10 mouse cellular contexts compared by ENCODE assay signal in the genomic region with DNA sequence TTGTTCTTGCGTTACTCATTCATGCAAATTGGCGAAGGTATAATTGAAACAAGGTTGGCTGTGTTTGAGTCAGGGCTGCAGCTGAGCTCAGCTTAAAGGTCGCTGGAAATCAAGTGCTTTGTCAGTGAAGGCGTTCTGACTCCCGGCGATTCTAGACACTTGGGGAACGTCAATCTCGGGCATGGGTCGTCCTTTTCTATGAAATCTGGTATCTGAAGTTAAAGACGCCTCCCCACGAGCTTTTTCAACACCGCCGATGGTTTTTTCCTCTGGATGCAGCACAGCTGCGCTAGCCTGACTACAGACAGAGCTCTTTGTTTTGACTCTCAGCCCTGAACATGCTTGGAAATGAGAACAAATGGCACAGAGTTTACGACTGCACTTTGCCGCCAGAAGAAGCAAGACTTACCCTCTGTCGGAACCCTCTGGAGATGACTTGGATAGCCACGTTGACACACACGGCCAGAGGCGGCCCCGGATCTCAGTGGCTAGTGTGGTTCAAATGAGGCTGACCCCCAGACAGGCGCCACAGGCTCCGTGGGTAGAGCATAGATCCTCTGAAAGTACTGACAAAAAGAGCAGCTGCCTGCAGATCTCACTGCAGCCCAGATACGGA. TPM values are rescaled to one million over a fixed set of nuclear protein-coding genes. Genes with fewer than 3 reads are reported as not detected.
DNase-seq lines count a peak whose midpoint lies in the region; ATAC-seq lines count a peak whose summit lies in the region.
"Had no signal": no experiment of that assay in that cellular context is flagged by ENCODE, and none has a peak within 500 bp of the region (broad histone marks: within the 10 kb centered on the region; RNA-seq: fewer than 3 reads in every experiment).

No protein-coding gene starts in this region.

- no peaks in the 10 kb centered on the region for H3K27me3 ChIP-seq in midbrain, embryonic 13.5 days
- no peaks in the 10 kb centered on the region for H3K27me3 ChIP-seq in midbrain, embryonic 10.5 days (ENCODE audit: low read depth, poor library complexity, severe bottlenecking)
- H3K27me3 ChIP-seq in neural tube, embryonic 13.5 days = no peaks in the 10 kb centered on the region

- H3K27ac ChIP-seq in midbrain, embryonic 13.5 days = peak overlapping the region; percentile 51
- no peak overlapping the region for H3K27ac ChIP-seq in midbrain, embryonic 10.5 days (replicated peaks)
- peak overlapping the region; percentile 69 for H3K27ac ChIP-seq in neural tube, embryonic 13.5 days (replicated peaks)

- ATAC-seq in midbrain, embryonic 13.5 days = no peak
- no peak; the same call in 1 of the 2 replicates for ATAC-seq in neural tube, embryonic 13.5 days (ENCODE audit: low read depth)
- ATAC-seq in inflammation-experienced regulatory T-cells, adult 6 months = no peak

- H3K9ac ChIP-seq in midbrain, embryonic 13.5 days (replicated peaks) = no peak overlapping the region; the same call in 1 of the 2 replicates
- H3K9ac ChIP-seq in neural tube, embryonic 13.5 days = 0 out of 2 replicates have a peak overlapping the region, but pooled peaks have one; percentile 26

- H3K4me2 ChIP-seq in midbrain, embryonic 13.5 days (replicated peaks) = no peak overlapping the region
- H3K4me2 ChIP-seq in neural tube, embryonic 13.5 days = peak overlapping the region; percentile 22; the same call in 1 of the 2 replicates

- DNase-seq in gastrocnemius, postnatal 14 days = peak; percentile 30
- no peak for DNase-seq in gastrocnemius, postnatal 4 days (ENCODE audit: low spot score in 2 of 2)
- DNase-seq in midbrain, embryonic 10.5 days (ENCODE audit: low spot score) = no peak
- peak; percentile 48 for DNase-seq in gastrocnemius, postnatal 25 days
- DNase-seq in cerebellum, adult 11 months = no peak

- WGBS in midbrain, embryonic 13.5 days = 77% methylated on average over 24 of the region's 24 CpGs
- WGBS in midbrain, embryonic 10.5 days = 89% methylated on average over 24 of the region's 24 CpGs
- WGBS in neural tube, embryonic 13.5 days = 42% methylated on average over 24 of the region's 24 CpGs

- H3K36me3 ChIP-seq in midbrain, embryonic 13.5 days = peaks cover 70% of the 10 kb centered on the region
- peaks cover 98% of the 10 kb centered on the region for H3K36me3 ChIP-seq in midbrain, embryonic 10.5 days
- H3K36me3 ChIP-seq in neural tube, embryonic 13.5 days = peaks cover 65% of the 10 kb centered on the region

- intact Hi-C loops in gastrocnemius, postnatal 14 days (cut with DNase I; ENCODE audit: low total_unique reads) = no loop called here

- H3K4me3 ChIP-seq in midbrain, embryonic 13.5 days (replicated peaks) = no peak overlapping the region
- H3K4me3 ChIP-seq in midbrain, embryonic 10.5 days = no peak overlapping the region
- no peak overlapping the region for H3K4me3 ChIP-seq in neural tube, embryonic 13.5 days
- H3K4me3 ChIP-seq: erythroblast, embryonic 14.5 days had no signal

- H3K9me3 ChIP-seq in midbrain, embryonic 13.5 days = no peaks in the 10 kb centered on the region
- no peaks in the 10 kb centered on the region for H3K9me3 ChIP-seq in midbrain, embryonic 10.5 days (replicated peaks)
- no peaks in the 10 kb centered on the region for H3K9me3 ChIP-seq in neural tube, embryonic 13.5 days
- H3K9me3 ChIP-seq: G1E had no signal

- peaks cover 35% of the 10 kb centered on the region for H3K4me1 ChIP-seq in midbrain, embryonic 13.5 days (replicated peaks)
- no peaks in the 10 kb centered on the region for H3K4me1 ChIP-seq in midbrain, embryonic 10.5 days
- H3K4me1 ChIP-seq in neural tube, embryonic 13.5 days (replicated peaks) = peaks cover 61% of the 10 kb centered on the region

RNA-seq across cellular contexts. Expression of a gene that starts 31.0 kb away (rescaled TPM):
- total RNA-seq in gastrocnemius, postnatal 14 days (2021) = 100 to 1,000 TPM; 388 to 415 TPM
- 100 to 1,000 TPM; 884 to 908 TPM for total RNA-seq in gastrocnemius, postnatal 4 days (2021)
- polyA plus RNA-seq in midbrain, embryonic 13.5 days (2015; fragmentation: Nextera tagmentation; extraction: Ambion mirVana) = 563 and 595 TPM in 2 replicates
- polyA plus RNA-seq in midbrain, embryonic 10.5 days (2016; fragmentation: Nextera tagmentation; extraction: Ambion mirVana) = 605 and 682 TPM in 2 replicates
- total RNA-seq in gastrocnemius, postnatal 25 days (2021) = 100 to 1,000 TPM; 238 to 268 TPM
- polyA plus RNA-seq in neural tube, embryonic 13.5 days (2015; fragmentation: Nextera tagmentation; extraction: Ambion mirVana) = 475 and 521 TPM in 2 replicates
- polyA plus RNA-seq in inflammation-experienced regulatory T-cells, adult 6 months (2017; shearing (Covaris generic)) = 1 to 10 TPM; 2.2 to 8.3 (median 2.5) TPM

Comparison
In these comparisons a context has a peak if more than half of its experiments do, and no peak if none do; other contexts are left out.
1. DNase-seq: peak in gastrocnemius, postnatal 14 days (single experiment) and gastrocnemius, postnatal 25 days (single experiment); none in gastrocnemius, postnatal 4 days (0 of 2), midbrain, embryonic 10.5 days (single experiment) and cerebellum, adult 11 months (single experiment).
2. RNA of a gene that starts 31.0 kb away (polyA plus RNA-seq): 605 to 682 TPM in midbrain, embryonic 10.5 days, 563 to 595 TPM in midbrain, embryonic 13.5 days and 475 to 521 TPM in neural tube, embryonic 13.5 days; 2.2 to 8.3 TPM in inflammation-experienced regulatory T-cells, adult 6 months; every median in the first group is over 10 times any median in the second.